Mouse (Mus musculus): ENCODE results near the gene Cutal. TPM values are rescaled to one million over a fixed set of nuclear protein-coding genes. Genes with fewer than 3 reads are reported as not detected.
A peak's percentile ranks its signal among the peaks of the same experiment; 100 is the strongest.

Cutal gene
- polyA plus RNA-seq, 1 experiment from 2014 or later: 1.1 TPM

- Histone ChIP-seq H3K27me3 (ENCODE audit: control insufficient read depth, insufficient read depth, low read length) (no peaks in the 10 kb centered on the region), H3K4me2 (ENCODE audit: low read depth, low read length) (no peak overlapping the region), H3K27ac (ENCODE audit: low read length) (no peak overlapping the region), H3K4me1 (ENCODE audit: control insufficient read depth, insufficient read depth, low read length) (peaks cover 13% of the 10 kb centered on the region; the same call in 1 of the 2 replicates), H3K36me3 (ENCODE audit: control insufficient read depth, insufficient read depth, low read length) (no peaks in the 10 kb centered on the region), H3K4me3 (replicated peaks; ENCODE audit: low read length) (no peak overlapping the region), H3K9ac (ENCODE audit: low read length) (no peak overlapping the region), H3K9me3 (replicated peaks; ENCODE audit: control insufficient read depth, low read length) (no peaks in the 10 kb centered on the region)
- ATAC-seq (ENCODE audit: insufficient read depth, low FRiP score): no peak
- 91% methylated on average over 4 of the region's 4 CpGs for whole genome bisulfite sequencing
Observed at GRCm38 (mm10) chr2:34909719-34910118, 35.5 kb downstream of the Cutal start.

GRCm38 (mm10) chr2:34911871-34912270 lies 37.7 kb downstream of the Cutal start:
- no peak overlapping the region for H3K4me2 ChIP-seq (ENCODE audit: low read depth, low read length)
- 84% methylated on average over 5 of the region's 5 CpGs for WGBS

DNA sequence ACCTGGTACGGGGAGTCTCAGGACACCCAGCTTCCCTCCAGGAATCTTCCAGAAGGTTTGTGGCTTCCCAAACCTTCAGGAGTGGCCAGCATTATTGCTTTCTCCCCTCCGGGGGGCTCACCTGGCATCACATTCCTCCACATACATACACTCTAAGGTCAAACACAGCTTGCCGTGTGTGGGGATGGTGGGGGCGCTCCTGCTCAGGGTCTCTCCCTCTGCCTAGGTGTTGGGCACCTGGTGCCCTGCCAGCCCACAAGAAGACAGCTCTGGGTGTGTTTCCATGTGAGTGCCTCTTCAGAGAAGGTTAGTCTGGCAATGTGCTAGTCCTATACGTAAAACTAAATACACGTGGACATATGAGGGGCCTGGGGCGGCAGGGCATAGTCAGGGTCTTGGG lies 38.4 kb downstream of the Cutal start:
- peak overlapping the region; percentile 90 for H3K4me2 ChIP-seq (ENCODE audit: low read depth, low read length)
- ATAC-seq (ENCODE audit: insufficient read depth, low FRiP score): no peak
- H3K27me3 ChIP-seq (ENCODE audit: control insufficient read depth, insufficient read depth, low read length): no peaks in the 10 kb centered on the region
- H3K9ac ChIP-seq (ENCODE audit: low read length): peak overlapping the region; percentile 80; the same call in 1 of the 2 replicates
- 0 out of 2 replicates have a peak, but pooled peaks cover 4% of the 10 kb centered on the region for H3K4me1 ChIP-seq (ENCODE audit: control insufficient read depth, insufficient read depth, low read length)
- H3K4me3 ChIP-seq (replicated peaks; ENCODE audit: low read length): peak overlapping the region; percentile 72
- 47% methylated on average over 7 of the region's 7 CpGs for WGBS
- no peak overlapping the region for H3K27ac ChIP-seq (ENCODE audit: low read length)
- no peaks in the 10 kb centered on the region for H3K9me3 ChIP-seq (replicated peaks; ENCODE audit: control insufficient read depth, low read length)
- H3K36me3 ChIP-seq (ENCODE audit: control insufficient read depth, insufficient read depth, low read length): no peaks in the 10 kb centered on the region

More at GRCm38 (mm10) chr2:34911871-34912270, 37.7 kb downstream of the Cutal start:
- Histone ChIP-seq H3K4me1 (ENCODE audit: control insufficient read depth, insufficient read depth, low read length) (peaks cover 6% of the 10 kb centered on the region; the same call in 1 of the 2 replicates), H3K4me3 (replicated peaks; ENCODE audit: low read length) (no peak overlapping the region), H3K27me3 (ENCODE audit: control insufficient read depth, insufficient read depth, low read length) (no peaks in the 10 kb centered on the region), H3K9me3 (replicated peaks; ENCODE audit: control insufficient read depth, low read length) (no peaks in the 10 kb centered on the region), H3K27ac (ENCODE audit: low read length) (no peak overlapping the region), H3K9ac (ENCODE audit: low read length) (0 out of 2 replicates have a peak overlapping the region, but pooled peaks have one; percentile 17), H3K36me3 (ENCODE audit: control insufficient read depth, insufficient read depth, low read length) (no peaks in the 10 kb centered on the region)
- no peak for ATAC-seq (ENCODE audit: insufficient read depth, low FRiP score)

DNA sequence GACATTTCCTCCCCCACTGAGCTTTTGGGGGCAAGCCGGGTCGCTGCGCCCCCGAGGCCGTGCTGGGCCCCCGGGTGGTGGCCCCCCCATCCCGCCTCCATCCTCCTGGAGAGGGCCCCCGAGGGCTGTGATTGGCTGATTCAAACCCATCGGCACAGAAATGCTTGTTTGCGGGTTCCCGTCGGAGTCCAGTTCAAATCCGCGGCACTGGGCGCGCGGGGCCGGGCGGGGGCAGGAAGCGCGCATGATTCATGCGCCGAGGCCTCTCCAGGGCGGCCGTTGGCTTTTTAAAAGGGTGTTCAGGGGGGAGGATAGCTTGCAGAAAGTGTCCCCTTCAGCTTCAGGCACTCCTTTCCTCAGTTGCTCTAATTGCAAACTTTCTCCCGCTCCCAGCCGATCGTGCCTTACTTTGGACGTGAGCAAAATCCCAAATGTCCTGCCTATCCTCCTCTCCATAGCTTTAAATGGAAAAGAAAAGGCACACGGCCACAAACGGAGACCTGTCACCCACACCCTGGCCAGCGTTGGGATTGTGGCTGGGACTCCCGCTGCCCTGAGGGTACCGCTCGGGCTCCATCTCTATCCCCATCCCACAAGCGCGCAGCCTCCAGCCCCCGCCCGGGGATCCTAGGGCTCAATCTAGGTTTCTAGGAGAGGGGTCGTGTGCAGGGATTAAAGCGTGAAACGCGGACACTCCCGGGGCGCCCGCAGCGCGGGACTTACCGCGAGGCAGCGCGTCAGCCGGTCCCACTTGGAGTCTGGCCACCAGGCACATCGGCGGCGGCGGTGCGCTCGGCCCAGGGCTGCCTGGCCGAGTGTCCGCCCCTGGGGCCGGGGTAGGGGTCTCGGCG lies 39.2 kb downstream of the Cutal start, which contains the start of gene Phf19:
Gene Phf19 (minus strand): TSS at position 809 of the 851 bp plus-strand sequence.
- Histone ChIP-seq H3K27ac (ENCODE audit: low read length) (peak within 1 kb of the TSS; percentile 44), H3K9me3 (replicated peaks; ENCODE audit: control insufficient read depth, low read length) (no peaks in the 10 kb centered on the region), H3K27me3 (ENCODE audit: control insufficient read depth, insufficient read depth, low read length) (no peaks in the 10 kb centered on the region), H3K4me3 (replicated peaks; ENCODE audit: low read length) (peak within 1 kb of the TSS; percentile 72), H3K36me3 (ENCODE audit: control insufficient read depth, insufficient read depth, low read length) (no peaks in the 10 kb centered on the region), H3K4me2 (ENCODE audit: low read depth, low read length) (peak within 1 kb of the TSS; percentile 90), H3K9ac (ENCODE audit: low read length) (peak within 1 kb of the TSS; percentile 80), H3K4me1 (ENCODE audit: control insufficient read depth, insufficient read depth, low read length) (0 out of 2 replicates have a peak, but pooled peaks cover 4% of the 10 kb centered on the region)
- WGBS: under 1% methylated on average over 59 of the region's 64 CpGs
- peak; percentile 45; the same call in 1 of the 2 replicates for ATAC-seq (ENCODE audit: insufficient read depth, low FRiP score)

DNA sequence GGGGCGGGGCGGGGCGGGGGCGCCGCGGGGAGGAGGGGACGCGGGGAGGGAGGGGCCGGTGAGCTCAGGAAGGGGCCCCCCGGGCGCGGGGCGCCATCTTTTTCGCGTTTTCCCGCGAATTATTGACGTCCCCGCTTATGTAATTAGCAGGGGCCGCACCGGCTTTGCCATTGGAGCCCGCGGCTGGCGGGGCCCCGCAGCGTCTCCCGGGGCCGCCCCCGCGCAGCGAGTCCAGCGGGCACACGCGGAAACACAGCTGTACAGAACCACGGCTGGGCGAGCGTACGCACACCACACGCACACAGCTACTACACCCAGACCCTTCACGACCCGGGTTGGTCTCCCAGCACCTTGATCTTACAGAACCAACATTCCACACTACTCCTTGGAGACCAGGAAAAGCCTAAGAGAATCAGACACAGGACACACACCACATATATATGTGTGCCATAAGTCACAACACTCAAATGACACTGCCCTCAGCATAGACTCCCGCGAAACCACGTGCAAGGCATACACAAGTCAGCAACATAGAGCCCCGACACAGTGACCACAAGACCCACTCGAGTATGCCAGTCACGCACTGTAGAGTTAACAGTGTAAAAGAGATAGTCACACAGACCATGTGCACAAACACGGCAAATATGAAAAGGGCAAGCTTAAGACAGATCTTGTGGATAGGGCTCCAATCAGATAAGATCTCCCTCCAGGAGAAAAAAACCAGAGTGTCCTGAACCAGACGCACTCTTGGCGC lies 40.0 kb downstream of the Cutal start:
- 0 out of 2 replicates have a peak, but pooled peaks cover 4% of the 10 kb centered on the region for H3K4me1 ChIP-seq (ENCODE audit: control insufficient read depth, insufficient read depth, low read length)
- no peaks in the 10 kb centered on the region for H3K9me3 ChIP-seq (replicated peaks; ENCODE audit: control insufficient read depth, low read length)
- 2% methylated on average over 42 of the region's 50 CpGs for WGBS
- H3K4me3 ChIP-seq (replicated peaks; ENCODE audit: low read length): peak overlapping the region; percentile 72
- peak overlapping the region; percentile 80 for H3K9ac ChIP-seq (ENCODE audit: low read length)
- H3K4me2 ChIP-seq (ENCODE audit: low read depth, low read length): peak overlapping the region; percentile 90
- H3K27me3 ChIP-seq (ENCODE audit: control insufficient read depth, insufficient read depth, low read length): no peaks in the 10 kb centered on the region
- H3K27ac ChIP-seq (ENCODE audit: low read length): 0 out of 2 replicates have a peak overlapping the region, but pooled peaks have one; percentile 44
- ATAC-seq (ENCODE audit: insufficient read depth, low FRiP score): peak; percentile 55; the same call in 1 of the 2 replicates
- no peaks in the 10 kb centered on the region for H3K36me3 ChIP-seq (ENCODE audit: control insufficient read depth, insufficient read depth, low read length)

DNA sequence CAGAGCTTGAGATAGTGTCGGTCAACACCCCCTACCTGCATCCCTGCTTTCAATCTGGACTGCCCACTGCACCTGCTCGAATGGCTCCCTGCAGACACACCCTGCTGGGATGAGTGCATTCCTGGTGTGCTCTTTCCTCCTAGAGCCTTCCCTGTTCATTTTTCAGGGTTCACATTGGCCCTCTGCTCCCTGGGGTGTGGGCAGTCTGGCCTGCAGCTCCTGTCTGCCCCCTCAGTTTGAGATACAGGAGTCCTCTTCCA lies 40.6 kb downstream of the Cutal start:
- Histone ChIP-seq H3K9ac (ENCODE audit: low read length) (no peak overlapping the region), H3K4me2 (ENCODE audit: low read depth, low read length) (peak overlapping the region; percentile 90), H3K4me3 (replicated peaks; ENCODE audit: low read length) (peak overlapping the region; percentile 72; the same call in 1 of the 2 replicates), H3K36me3 (ENCODE audit: control insufficient read depth, insufficient read depth, low read length) (no peaks in the 10 kb centered on the region), H3K9me3 (replicated peaks; ENCODE audit: control insufficient read depth, low read length) (no peaks in the 10 kb centered on the region), H3K4me1 (ENCODE audit: control insufficient read depth, insufficient read depth, low read length) (0 out of 2 replicates have a peak, but pooled peaks cover 4% of the 10 kb centered on the region), H3K27me3 (ENCODE audit: control insufficient read depth, insufficient read depth, low read length) (no peaks in the 10 kb centered on the region), H3K27ac (ENCODE audit: low read length) (no peak overlapping the region)
- WGBS: 16% methylated on average over 2 of the region's 2 CpGs
- ATAC-seq (ENCODE audit: insufficient read depth, low FRiP score): no peak; the same call in 1 of the 2 replicates

DNA sequence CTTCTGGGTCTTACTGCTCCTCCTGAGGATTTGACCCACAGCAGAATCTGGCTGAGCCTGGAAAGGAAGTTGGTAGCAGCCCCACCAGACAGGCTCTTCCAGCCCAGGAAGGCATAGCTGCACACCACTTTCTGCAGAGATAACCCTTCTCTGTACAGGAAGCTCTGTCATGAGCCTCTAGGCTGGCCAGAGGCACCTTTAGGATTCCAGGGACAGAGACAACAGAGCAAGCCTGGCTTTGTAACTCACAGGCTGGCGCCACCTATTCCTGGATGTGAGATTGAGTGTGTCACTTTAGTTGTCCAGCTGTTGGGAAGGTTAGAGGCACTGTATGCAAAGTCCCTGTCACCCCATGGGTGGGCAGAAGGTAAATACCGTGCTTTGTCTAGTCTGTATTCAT lies 40.9 kb downstream of the Cutal start:
- Histone ChIP-seq H3K4me1 (ENCODE audit: control insufficient read depth, insufficient read depth, low read length) (0 out of 2 replicates have a peak, but pooled peaks cover 4% of the 10 kb centered on the region), H3K9me3 (replicated peaks; ENCODE audit: control insufficient read depth, low read length) (no peaks in the 10 kb centered on the region), H3K4me2 (ENCODE audit: low read depth, low read length) (no peak overlapping the region), H3K36me3 (ENCODE audit: control insufficient read depth, insufficient read depth, low read length) (no peaks in the 10 kb centered on the region), H3K4me3 (replicated peaks; ENCODE audit: low read length) (no peak overlapping the region), H3K27me3 (ENCODE audit: control insufficient read depth, insufficient read depth, low read length) (no peaks in the 10 kb centered on the region), H3K9ac (ENCODE audit: low read length) (no peak overlapping the region), H3K27ac (ENCODE audit: low read length) (no peak overlapping the region)
- no peak for ATAC-seq (ENCODE audit: insufficient read depth, low FRiP score)
- WGBS: 52% methylated on average over 2 of the region's 2 CpGs

- ATAC-seq (ENCODE audit: insufficient read depth, low FRiP score): no peak
- no peak overlapping the region for H3K9ac ChIP-seq (ENCODE audit: low read length)
- H3K9me3 ChIP-seq (replicated peaks; ENCODE audit: control insufficient read depth, low read length): no peaks in the 10 kb centered on the region
- H3K27ac ChIP-seq (ENCODE audit: low read length): no peak overlapping the region
- 47% methylated on average over 2 of the region's 2 CpGs for WGBS
- H3K27me3 ChIP-seq (ENCODE audit: control insufficient read depth, insufficient read depth, low read length): no peaks in the 10 kb centered on the region
- no peak overlapping the region for H3K4me3 ChIP-seq (replicated peaks; ENCODE audit: low read length)
- no peaks in the 10 kb centered on the region for H3K36me3 ChIP-seq (ENCODE audit: control insufficient read depth, insufficient read depth, low read length)
- no peaks in the 10 kb centered on the region for H3K4me1 ChIP-seq (ENCODE audit: control insufficient read depth, insufficient read depth, low read length)
- H3K4me2 ChIP-seq (ENCODE audit: low read depth, low read length): no peak overlapping the region
Observed at GRCm38 (mm10) chr2:34920144-34920543, 45.9 kb downstream of the Cutal start.

- Histone ChIP-seq H3K27me3 (ENCODE audit: control insufficient read depth, insufficient read depth, low read length) (no peaks in the 10 kb centered on the region), H3K4me1 (ENCODE audit: control insufficient read depth, insufficient read depth, low read length) (0 out of 2 replicates have a peak, but pooled peaks cover 2% of the 10 kb centered on the region), H3K36me3 (ENCODE audit: control insufficient read depth, insufficient read depth, low read length) (no peaks in the 10 kb centered on the region), H3K9ac (ENCODE audit: low read length) (no peak overlapping the region), H3K4me2 (ENCODE audit: low read depth, low read length) (no peak overlapping the region), H3K9me3 (replicated peaks; ENCODE audit: control insufficient read depth, low read length) (no peaks in the 10 kb centered on the region), H3K4me3 (replicated peaks; ENCODE audit: low read length) (no peak overlapping the region), H3K27ac (ENCODE audit: low read length) (no peak overlapping the region)
- 4% methylated on average over 2 of the region's 2 CpGs for WGBS
- ATAC-seq (ENCODE audit: insufficient read depth, low FRiP score): no peak
Observed at GRCm38 (mm10) chr2:34922729-34923128, 48.5 kb downstream of the Cutal start.
